Mouse (Mus musculus) left cerebral cortex, adult 2 months (tissue): ENCODE measurements around the gene Ppil4. TPM values are rescaled to one million over a fixed set of nuclear protein-coding genes. Genes with fewer than 3 reads are reported as not detected.
A peak's percentile ranks its signal among the peaks of the same experiment; 100 is the strongest.

Experiments
- DNase-seq, 2 experiments: peaks; one replicate each; pipeline ENCODE4 v3.0.0; 2021 to 2022; ENCODE audit warnings: low spot score in 2 of 2, mixed read lengths in 1 of 2; ENCODE audit errors: extremely low spot score in 1 of 2
- H3K27ac ChIP-seq: fragments of 200-600 bp; 2 replicates; pipeline ENCODE4 v1.8.1; 2022
- H3K4me3 ChIP-seq: fragments of 200-600 bp; 2 replicates; pipeline ENCODE4 v1.8.1; 2022
- CTCF ChIP-seq: fragments of 200-600 bp; IDR thresholded peaks from 2 replicates; pipeline ENCODE4 v1.8.1; 2022; ENCODE audit warnings: antibody characterized with exemption, mild to moderate bottlenecking, moderate library complexity
- intact Hi-C: fragments of 180-260 bp; cut with DNase I; formaldehyde crosslinking; loops from one replicate; pipeline ENCODE4 v1.15.1; 2025
- microRNA-seq, 2 experiments: library from miRNA; unstranded; fragments of <30 nt; microRNA quantifications; one replicate each; pipeline ENCODE4 v1.2.0; 2021
- total RNA-seq, 2 experiments: library from RNA; stranded (reverse); gene quantifications; 2 replicates each; pipeline ENCODE4 v1.2.3; 2021

The Ppil4 gene
- total RNA-seq, 2 experiments from 2014 or later = 32.5 to 33.5 TPM

GRCm38 (mm10) chr10:7866762-7867665 is 74.3 kb downstream of the Ppil4 start:
- DNase-seq = no peak
- Histone ChIP-seq H3K4me3 (peak overlapping the region; percentile 37), H3K27ac (no peak overlapping the region)
- TF ChIP-seq CTCF = peak; percentile 16
- intact Hi-C loops = loop anchor here (5.0 kb wide), 1 partner anchor 55 kb away; no protein-coding TSS in a partner anchor

- Histone ChIP-seq H3K4me3 (peak overlapping the region; percentile 37), H3K27ac (no peak overlapping the region)
- DNase-seq = no peak
- TF ChIP-seq CTCF = no peak
- intact Hi-C loops = loop anchor here (5.0 kb wide), 1 partner anchor 55 kb away; no protein-coding TSS in a partner anchor
These were observed 75.0 kb downstream of the Ppil4 start for GRCm38 (mm10) chr10:7867666-7868030.

- Histone ChIP-seq H3K4me3 (no peak overlapping the region), H3K27ac (no peak overlapping the region)
- TF ChIP-seq CTCF = no peak
- DNase-seq = no peak
- intact Hi-C loops = loop anchor here (5.0 kb wide), 1 partner anchor 57 kb away; no protein-coding TSS in a partner anchor
These were observed 77.1 kb downstream of the Ppil4 start for GRCm38 (mm10) chr10:7869746-7870145.

- no peak overlapping the region for H3K4me3 ChIP-seq
- H3K27ac ChIP-seq = no peak overlapping the region
- intact Hi-C loops = no loop called here
- DNase-seq = peak; percentile 29 to 47
- peak; percentile 54 for TF ChIP-seq CTCF
These were observed 78.1 kb downstream of the Ppil4 start for GRCm38 (mm10) chr10:7870571-7871315.

- no peak overlapping the region for H3K4me3 ChIP-seq
- intact Hi-C loops = no loop called here
- no peak for DNase-seq
- no peak overlapping the region for H3K27ac ChIP-seq
- TF ChIP-seq CTCF = no peak
These were observed 78.8 kb downstream of the Ppil4 start for GRCm38 (mm10) chr10:7871381-7872020.

Small RNA genes within 50 kb of the gene (microRNA-seq; reads per million reads assigned to microRNA genes)
- gene Mir5104 = 0.24 to 0.48 reads per million in 2 experiments

Other genes starting within 250 kb of the Ppil4 start
- 100 to 1,000 TPM; 149 TPM for gene Lrp11, start 203.1 kb upstream of the Ppil4 start, total RNA-seq
- gene Nup43, start 125.4 kb upstream of the Ppil4 start, total RNA-seq = 1 to 10 TPM; 5.2 to 5.6 TPM
- gene Pcmt1, start 111.8 kb upstream of the Ppil4 start, total RNA-seq = 100 to 1,000 TPM; 183 to 205 TPM
- gene Lats1, start 111.7 kb upstream of the Ppil4 start, total RNA-seq = 10 to 100 TPM; 31.9 to 32.0 TPM
- 10 to 100 TPM; 16.8 to 18.5 TPM for gene Katna1, start 66.9 kb upstream of the Ppil4 start, total RNA-seq
- gene Ginm1, start 67 bp upstream of the Ppil4 start, total RNA-seq = 10 to 100 TPM; 15.8 to 18.7 TPM
- gene Zc3h12d, start 39.6 kb downstream of the Ppil4 start, total RNA-seq = under 1 TPM in 1 of 2 experiments, not detected in 1; 0.07 TPM
- 10 to 100 TPM; 53.9 to 56.9 TPM for gene Tab2, start 163.3 kb downstream of the Ppil4 start, total RNA-seq